Mouse (Mus musculus) hindbrain, embryonic 10.5 days (tissue): ENCODE measurements around the gene Heg1. TPM values are rescaled to one million over a fixed set of nuclear protein-coding genes. Genes with fewer than 3 reads are reported as not detected.

Experiments used
- DNase-seq: peaks from one replicate; pipeline ENCODE4 v3.0.0-alpha.2; 2017; ENCODE audit warnings: low spot score
- H3K27ac ChIP-seq: fragments of 300-500 bp; sonication (generic); 2 replicates; pipeline ENCODE4 v1.5.1; 2016; ENCODE audit warnings: mild to moderate bottlenecking, moderate library complexity
- H3K27me3 ChIP-seq: fragments of 300-500 bp; sonication (generic); 2 replicates; pipeline ENCODE4 v1.6.1; 2016; ENCODE audit warnings: mild to moderate bottlenecking; ENCODE audit not compliant: poor library complexity, insufficient read depth, severe bottlenecking
- H3K36me3 ChIP-seq: fragments of 300-500 bp; sonication (generic); 2 replicates; pipeline ENCODE4 v1.6.1; 2016; ENCODE audit warnings: mild to moderate bottlenecking, moderate library complexity
- H3K4me1 ChIP-seq: fragments of 300-500 bp; sonication (generic); replicated peaks from 2 replicates; pipeline ENCODE4 v1.6.1; 2016; ENCODE audit warnings: mild to moderate bottlenecking
- H3K4me3 ChIP-seq: fragments of 300-500 bp; sonication (generic); 2 replicates; pipeline ENCODE4 v1.5.1; 2016; ENCODE audit warnings: mild to moderate bottlenecking, moderate library complexity
- H3K9me3 ChIP-seq: fragments of 300-500 bp; sonication (generic); 2 replicates; pipeline ENCODE4 v1.6.1; 2016; ENCODE audit warnings: mild to moderate bottlenecking, moderate library complexity
- WGBS: fragments of 180-500 bp; shearing (Covaris S2); methylation state at CpG from one replicate; pipeline ENCODE4 v1.1.7; 2016; 5-methylcytosine and 5-hydroxymethylcytosine counted together
- polyA plus RNA-seq: library from polyadenylated mRNA; unstranded; fragments of >200 nt; fragmentation: Nextera tagmentation; extraction: Ambion mirVana; gene quantifications from 2 replicates; pipeline ENCODE4 v1.2.1, GENCODE M21; 2016

Heg1 gene
- polyA plus RNA-seq, 1 experiment from 2014 or later: 21.9 TPM

- no peak overlapping the region for H3K4me3 ChIP-seq
- H3K27ac ChIP-seq: peak overlapping the region; percentile 31; the same call in 1 of the 2 replicates
- DNase-seq: no peak
- no peaks in the 10 kb centered on the region for H3K36me3 ChIP-seq
- H3K9me3 ChIP-seq: no peaks in the 10 kb centered on the region
- H3K4me1 ChIP-seq: peaks cover 56% of the 10 kb centered on the region
- 67% methylated on average over 10 of the region's 10 CpGs for WGBS
- H3K27me3 ChIP-seq: peaks cover 4% of the 10 kb centered on the region; the same call in 1 of the 2 replicates
Observed at GRCm38 (mm10) chr16:33680816-33681215, 3.4 kb upstream of the Heg1 start.

- Histone ChIP-seq H3K9me3 (no peaks in the 10 kb centered on the region), H3K27ac (0 out of 2 replicates have a peak overlapping the region, but pooled peaks have one; percentile 31), H3K27me3 (peaks cover 6% of the 10 kb centered on the region; the same call in 1 of the 2 replicates), H3K36me3 (no peaks in the 10 kb centered on the region), H3K4me1 (peaks cover 59% of the 10 kb centered on the region), H3K4me3 (no peak overlapping the region)
- no peak for DNase-seq
Observed at GRCm38 (mm10) chr16:33681661-33682060, 2.5 kb upstream of the Heg1 start.

GRCm38 (mm10) chr16:33682651-33683050, 1.5 kb upstream of the Heg1 start:
- Histone ChIP-seq H3K36me3 (0 out of 2 replicates have a peak, but pooled peaks cover 2% of the 10 kb centered on the region), H3K27ac (peak overlapping the region; percentile 25; the same call in 1 of the 2 replicates), H3K4me3 (no peak overlapping the region), H3K27me3 (peaks cover 6% of the 10 kb centered on the region; the same call in 1 of the 2 replicates), H3K9me3 (no peaks in the 10 kb centered on the region), H3K4me1 (peaks cover 64% of the 10 kb centered on the region)
- 86% methylated on average over 3 of the region's 3 CpGs for WGBS
- no peak for DNase-seq

- H3K4me3 ChIP-seq: peak overlapping the region; percentile 71
- peak overlapping the region; percentile 94 for H3K27ac ChIP-seq
- WGBS: 63% methylated on average over 13 of the region's 13 CpGs
- peaks cover 72% of the 10 kb centered on the region for H3K4me1 ChIP-seq
- no peaks in the 10 kb centered on the region for H3K9me3 ChIP-seq
- peak; percentile 31 for DNase-seq
- H3K27me3 ChIP-seq: peaks cover 6% of the 10 kb centered on the region; the same call in 1 of the 2 replicates
- H3K36me3 ChIP-seq: peaks cover 10% of the 10 kb centered on the region
Observed at GRCm38 (mm10) chr16:33683206-33684161, 686 bp upstream of the Heg1 start.

GRCm38 (mm10) chr16:33684703-33685701, 832 bp downstream of the Heg1 start:
- H3K27ac ChIP-seq: peak overlapping the region; percentile 94
- peaks cover 82% of the 10 kb centered on the region for H3K4me1 ChIP-seq
- peak overlapping the region; percentile 71 for H3K4me3 ChIP-seq
- peaks cover 18% of the 10 kb centered on the region for H3K36me3 ChIP-seq
- no peaks in the 10 kb centered on the region for H3K9me3 ChIP-seq
- under 1% methylated on average over 46 of the region's 46 CpGs for WGBS
- DNase-seq: peak; percentile 53
- peaks cover 6% of the 10 kb centered on the region; the same call in 1 of the 2 replicates for H3K27me3 ChIP-seq

GRCm38 (mm10) chr16:33686056-33686455, 1.9 kb downstream of the Heg1 start:
- Histone ChIP-seq H3K27ac (peak overlapping the region; percentile 94), H3K4me1 (peaks cover 81% of the 10 kb centered on the region), H3K36me3 (peaks cover 18% of the 10 kb centered on the region), H3K9me3 (no peaks in the 10 kb centered on the region), H3K27me3 (peaks cover 6% of the 10 kb centered on the region; the same call in 1 of the 2 replicates), H3K4me3 (peak overlapping the region; percentile 71)
- WGBS: 88% methylated on average over 1 of the region's 1 CpGs
- no peak for DNase-seq

GRCm38 (mm10) chr16:33687724-33688123, 3.6 kb downstream of the Heg1 start:
- no peak for DNase-seq
- Histone ChIP-seq H3K27ac (peak overlapping the region; percentile 94), H3K4me3 (peak overlapping the region; percentile 71), H3K4me1 (peaks cover 89% of the 10 kb centered on the region), H3K27me3 (peaks cover 5% of the 10 kb centered on the region; the same call in 1 of the 2 replicates), H3K9me3 (no peaks in the 10 kb centered on the region), H3K36me3 (peaks cover 27% of the 10 kb centered on the region)
- 74% methylated on average over 3 of the region's 3 CpGs for WGBS

GRCm38 (mm10) chr16:33690975-33691747, 7.0 kb downstream of the Heg1 start:
- WGBS: 86% methylated on average over 6 of the region's 6 CpGs
- Histone ChIP-seq H3K9me3 (no peaks in the 10 kb centered on the region), H3K36me3 (peaks cover 57% of the 10 kb centered on the region), H3K4me3 (no peak overlapping the region), H3K27ac (peak overlapping the region; percentile 85), H3K4me1 (peaks cover 75% of the 10 kb centered on the region), H3K27me3 (0 out of 2 replicates have a peak, but pooled peaks cover 1% of the 10 kb centered on the region)
- DNase-seq: no peak

- DNase-seq: no peak
- 87% methylated on average over 1 of the region's 1 CpGs for WGBS
- no peak overlapping the region for H3K27ac ChIP-seq
- peaks cover 47% of the 10 kb centered on the region for H3K36me3 ChIP-seq
- H3K9me3 ChIP-seq: no peaks in the 10 kb centered on the region
- no peaks in the 10 kb centered on the region for H3K27me3 ChIP-seq
- peaks cover 73% of the 10 kb centered on the region for H3K4me1 ChIP-seq
- H3K4me3 ChIP-seq: no peak overlapping the region
Observed at GRCm38 (mm10) chr16:33693553-33693952, 9.4 kb downstream of the Heg1 start.

GRCm38 (mm10) chr16:33696811-33697575, 12.8 kb downstream of the Heg1 start:
- H3K4me3 ChIP-seq: no peak overlapping the region
- H3K27ac ChIP-seq: peak overlapping the region; percentile 83
- H3K27me3 ChIP-seq: no peaks in the 10 kb centered on the region
- peaks cover 50% of the 10 kb centered on the region for H3K36me3 ChIP-seq
- no peak for DNase-seq
- H3K9me3 ChIP-seq: no peaks in the 10 kb centered on the region
- H3K4me1 ChIP-seq: peaks cover 69% of the 10 kb centered on the region
- 72% methylated on average over 13 of the region's 13 CpGs for WGBS

GRCm38 (mm10) chr16:33697576-33698276, 13.6 kb downstream of the Heg1 start:
- no peak for DNase-seq
- Histone ChIP-seq H3K9me3 (no peaks in the 10 kb centered on the region), H3K4me1 (peaks cover 63% of the 10 kb centered on the region), H3K4me3 (no peak overlapping the region), H3K27ac (peak overlapping the region; percentile 83), H3K36me3 (peaks cover 43% of the 10 kb centered on the region), H3K27me3 (no peaks in the 10 kb centered on the region)
- 38% methylated on average over 9 of the region's 9 CpGs for WGBS
